Mouse (Mus musculus) C3H10T1/2 (cell line): ENCODE measurements around the gene Nostrin. TPM values are rescaled to one million over a fixed set of nuclear protein-coding genes. Genes with fewer than 3 reads are reported as not detected.

Source experiments
- polyA plus RNA-seq, 2 experiments: library from polyadenylated mRNA; unstranded; fragments of >200 nt; fragmentation: generic; extraction: Trizol; gene quantifications; one replicate each; pipeline ENCODE4 v1.2.1; 2012; ENCODE audit warnings: missing spikeins in 2 of 2

The Nostrin gene
- not detected for polyA plus RNA-seq

GRCm38 (mm10) chr2:69135661-69136576 lies at the start of gene Nostrin:
TSS of gene Nostrin (plus strand) at chr2:69135800.

GRCm38 (mm10) chr2:69205791-69206351 lies 70.3 kb downstream of the Nostrin start, which contains the start of gene Spc25:
TSS of gene Spc25 (minus strand) at chr2:69206194.

GRCm38 (mm10) chr2:69210773-69211172 lies 75.2 kb downstream of the Nostrin start, which contains the start of gene G6pc2:
TSS of gene G6pc2 (plus strand) at chr2:69211073.

Other genes with a start within 250 kb of the Nostrin start
- gene Spc25, start 70.4 kb downstream of the Nostrin start, polyA plus RNA-seq = 10 to 100 TPM in 1 of 2 experiments, 1 to 10 TPM in 1; 1.8 to 14.7 TPM
- not detected for gene G6pc2, start 75.3 kb downstream of the Nostrin start, polyA plus RNA-seq
- gene Abcb11, start 206.8 kb downstream of the Nostrin start, polyA plus RNA-seq = under 1 TPM; 0.05 to 0.25 TPM
- gene Dhrs9, start 244.6 kb downstream of the Nostrin start, polyA plus RNA-seq = 1 to 10 TPM in 1 of 2 experiments, under 1 TPM in 1; 0.05 to 1.0 TPM